Mouse (Mus musculus): ENCODE measurements at regions not wholly inside any gene's neighbourhood (a gene's known extent, or its start where the extent isn't known, plus 50 kb on each side); places are given as distances from the start of the nearest gene placed in this dataset.

- peaks cover 21% of the 10 kb centered on the region for H3K27me3 ChIP-seq (ENCODE audit: control insufficient read depth, insufficient read depth, low read length)
- no peaks in the 10 kb centered on the region for H3K4me1 ChIP-seq (ENCODE audit: control insufficient read depth, insufficient read depth, low read length)
- H3K27ac ChIP-seq (ENCODE audit: low read depth, low read length): no peak overlapping the region
- no peaks in the 10 kb centered on the region for H3K36me3 ChIP-seq (ENCODE audit: control insufficient read depth, insufficient read depth, low read length)
- WGBS (ENCODE audit: insufficient replicate concordance): 60% methylated on average over 8 of the region's 8 CpGs
- no peak for ATAC-seq (replicated peaks; ENCODE audit: insufficient number of reproducible peaks, low FRiP score, low TSS enrichment)
- H3K9ac ChIP-seq (ENCODE audit: low read depth, low read length): no peak overlapping the region
- H3K4me3 ChIP-seq (ENCODE audit: low read depth, low read length): no peak overlapping the region
- H3K9me3 ChIP-seq (replicated peaks; ENCODE audit: control insufficient read depth, low read length): no peaks in the 10 kb centered on the region
- H3K4me2 ChIP-seq: no peak overlapping the region
These were observed 78.1 kb downstream of the Fam204a start for GRCm38 (mm10) chr19:60148313-60148965.

DNA sequence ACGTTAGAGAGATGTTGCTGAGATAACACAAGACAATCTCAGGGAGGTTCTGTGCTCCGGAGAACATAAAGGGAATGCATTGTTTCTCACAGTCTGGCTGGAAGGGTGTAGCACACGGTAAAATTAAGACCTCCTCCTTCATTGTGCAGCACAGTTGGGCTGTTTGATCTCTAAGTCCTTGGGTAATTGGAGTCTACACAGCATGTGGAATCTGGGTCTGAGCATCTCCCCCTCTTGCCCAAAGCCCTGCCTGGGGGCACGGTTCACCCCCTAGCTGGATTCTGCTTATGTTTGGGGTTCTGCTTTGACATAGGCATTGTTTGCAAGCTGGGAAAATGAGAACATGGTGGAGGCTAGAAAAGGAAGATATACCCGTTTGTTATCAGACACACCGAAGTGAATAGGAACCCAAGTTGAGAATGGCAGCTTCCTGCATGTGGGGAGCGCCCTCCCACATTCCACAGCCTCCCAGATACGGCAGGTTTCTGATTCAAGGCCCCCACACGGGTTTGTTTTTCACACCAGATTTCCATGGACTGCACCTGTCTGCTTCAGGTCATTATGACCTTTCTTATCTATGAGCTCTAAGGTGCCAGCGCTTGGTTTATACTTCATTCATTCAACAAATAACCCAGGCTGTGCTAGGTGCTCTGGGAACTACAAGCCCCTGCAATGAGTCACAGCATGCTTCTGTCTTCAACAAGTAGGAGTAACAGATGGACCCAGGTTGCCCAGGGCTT lies 79.9 kb downstream of the Fam204a start:
- Histone ChIP-seq H3K27me3 (ENCODE audit: control insufficient read depth, insufficient read depth, low read length) (peaks cover 21% of the 10 kb centered on the region), H3K4me1 (ENCODE audit: control insufficient read depth, insufficient read depth, low read length) (no peaks in the 10 kb centered on the region), H3K4me2 (no peak overlapping the region), H3K9ac (ENCODE audit: low read depth, low read length) (no peak overlapping the region), H3K27ac (ENCODE audit: low read depth, low read length) (no peak overlapping the region), H3K9me3 (replicated peaks; ENCODE audit: control insufficient read depth, low read length) (no peaks in the 10 kb centered on the region), H3K4me3 (ENCODE audit: low read depth, low read length) (no peak overlapping the region), H3K36me3 (ENCODE audit: control insufficient read depth, insufficient read depth, low read length) (no peaks in the 10 kb centered on the region)
- WGBS (ENCODE audit: insufficient replicate concordance): 36% methylated on average over 10 of the region's 10 CpGs
- no peak for ATAC-seq (replicated peaks; ENCODE audit: insufficient number of reproducible peaks, low FRiP score, low TSS enrichment)

- no peak overlapping the region for H3K4me3 ChIP-seq (ENCODE audit: low read depth, low read length)
- no peaks in the 10 kb centered on the region for H3K9me3 ChIP-seq (replicated peaks; ENCODE audit: control insufficient read depth, low read length)
- H3K9ac ChIP-seq (ENCODE audit: low read depth, low read length): no peak overlapping the region
- H3K4me2 ChIP-seq: no peak overlapping the region
- no peaks in the 10 kb centered on the region for H3K36me3 ChIP-seq (ENCODE audit: control insufficient read depth, insufficient read depth, low read length)
- H3K27me3 ChIP-seq (ENCODE audit: control insufficient read depth, insufficient read depth, low read length): peaks cover 21% of the 10 kb centered on the region
- no peak overlapping the region for H3K27ac ChIP-seq (ENCODE audit: low read depth, low read length)
- H3K4me1 ChIP-seq (ENCODE audit: control insufficient read depth, insufficient read depth, low read length): no peaks in the 10 kb centered on the region
- no peak for ATAC-seq (replicated peaks; ENCODE audit: insufficient number of reproducible peaks, low FRiP score, low TSS enrichment)
- 84% methylated on average over 5 of the region's 5 CpGs for WGBS (ENCODE audit: insufficient replicate concordance)
These were observed 81.3 kb downstream of the Fam204a start for GRCm38 (mm10) chr19:60145242-60145641.

DNA sequence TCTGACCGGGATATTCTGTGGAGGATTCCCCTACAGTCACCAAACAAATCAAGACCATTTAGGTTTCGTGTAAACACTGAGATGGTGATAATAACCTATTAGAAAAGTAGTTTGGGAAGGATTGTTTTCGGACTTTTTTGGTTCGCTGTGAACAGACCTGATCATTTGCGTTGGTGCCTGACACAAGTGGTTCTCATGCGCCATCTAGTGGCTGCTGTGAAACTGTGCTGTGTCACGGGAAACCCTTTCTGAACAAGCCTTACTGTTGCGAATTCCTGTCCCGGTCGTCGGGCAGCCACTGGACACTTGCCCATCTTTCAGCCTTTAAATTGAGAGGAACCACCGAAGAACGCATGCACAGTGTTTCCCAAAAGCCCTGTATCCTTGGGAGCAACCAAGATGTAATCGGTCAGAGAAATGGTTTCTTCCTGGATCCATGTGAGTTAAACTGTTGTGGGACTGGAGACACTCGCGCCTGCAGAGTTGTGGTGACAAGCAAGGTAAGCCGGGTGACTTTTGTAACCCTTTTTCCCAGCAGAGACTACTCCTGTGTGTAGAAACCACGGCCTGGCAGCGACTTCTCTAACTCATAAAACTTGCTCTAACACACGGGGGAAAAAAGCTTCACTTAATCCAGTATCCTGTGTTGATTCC lies 82.0 kb downstream of the Fam204a start:
- H3K9ac ChIP-seq (ENCODE audit: low read depth, low read length): no peak overlapping the region
- H3K9me3 ChIP-seq (replicated peaks; ENCODE audit: control insufficient read depth, low read length): no peaks in the 10 kb centered on the region
- peak overlapping the region; percentile 28 for H3K4me3 ChIP-seq (ENCODE audit: low read depth, low read length)
- peaks cover 21% of the 10 kb centered on the region for H3K27me3 ChIP-seq (ENCODE audit: control insufficient read depth, insufficient read depth, low read length)
- peak overlapping the region; percentile 54 for H3K4me2 ChIP-seq
- WGBS (ENCODE audit: insufficient replicate concordance): 7% methylated on average over 20 of the region's 20 CpGs
- no peaks in the 10 kb centered on the region for H3K4me1 ChIP-seq (ENCODE audit: control insufficient read depth, insufficient read depth, low read length)
- H3K27ac ChIP-seq (ENCODE audit: low read depth, low read length): no peak overlapping the region
- H3K36me3 ChIP-seq (ENCODE audit: control insufficient read depth, insufficient read depth, low read length): no peaks in the 10 kb centered on the region
- ATAC-seq (replicated peaks; ENCODE audit: insufficient number of reproducible peaks, low FRiP score, low TSS enrichment): no peak

DNA sequence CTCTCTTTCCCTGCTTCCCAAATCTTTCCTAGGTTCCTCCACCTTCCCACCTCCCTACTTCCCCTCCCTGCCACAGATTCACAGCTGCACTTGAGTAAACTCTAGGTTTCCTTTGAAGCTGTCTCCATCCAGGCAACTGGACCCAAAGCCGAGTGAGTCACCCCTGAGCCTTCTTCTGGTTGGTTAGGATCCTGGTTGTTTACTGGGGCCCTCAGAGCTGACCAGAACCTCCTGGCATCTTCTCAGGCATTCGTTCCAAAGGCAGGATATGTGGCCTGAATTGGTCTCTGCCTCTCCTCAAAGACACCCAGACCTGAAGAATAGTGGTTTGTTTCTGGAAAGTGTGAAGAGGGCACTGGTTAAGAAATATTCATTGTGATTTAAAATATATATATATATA lies 87.6 kb downstream of the Fam204a start:
- Histone ChIP-seq H3K27me3 (ENCODE audit: control insufficient read depth, insufficient read depth, low read length) (no peaks in the 10 kb centered on the region), H3K4me3 (ENCODE audit: low read depth, low read length) (no peak overlapping the region), H3K27ac (ENCODE audit: low read depth, low read length) (no peak overlapping the region), H3K9me3 (replicated peaks; ENCODE audit: control insufficient read depth, low read length) (no peaks in the 10 kb centered on the region), H3K36me3 (ENCODE audit: control insufficient read depth, insufficient read depth, low read length) (no peaks in the 10 kb centered on the region), H3K9ac (ENCODE audit: low read depth, low read length) (no peak overlapping the region), H3K4me2 (no peak overlapping the region), H3K4me1 (ENCODE audit: control insufficient read depth, insufficient read depth, low read length) (no peaks in the 10 kb centered on the region)
- WGBS (ENCODE audit: insufficient replicate concordance): 62% methylated on average over 2 of the region's 2 CpGs
- ATAC-seq (replicated peaks; ENCODE audit: insufficient number of reproducible peaks, low FRiP score, low TSS enrichment): no peak

DNA sequence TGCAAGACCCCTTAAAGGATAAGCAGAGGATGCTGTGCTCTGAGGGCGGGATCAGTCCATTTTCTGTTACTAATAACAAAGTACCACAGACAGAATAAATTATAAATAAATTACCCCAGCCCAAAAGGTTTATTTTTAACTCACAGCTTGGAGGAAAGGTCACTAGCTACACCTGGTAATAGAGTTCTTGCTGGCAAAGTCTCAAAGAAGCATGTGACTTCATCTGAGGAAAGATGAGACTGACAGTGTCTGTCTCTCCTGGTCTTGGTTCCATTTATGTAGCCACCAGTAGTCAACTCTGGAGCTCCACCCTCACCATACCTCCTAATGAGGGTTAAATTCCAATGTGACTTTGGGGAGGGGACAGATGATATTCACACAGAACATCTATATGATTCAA lies 90.0 kb downstream of the Fam204a start:
- Histone ChIP-seq H3K4me3 (ENCODE audit: low read depth, low read length) (no peak overlapping the region), H3K36me3 (ENCODE audit: control insufficient read depth, insufficient read depth, low read length) (no peaks in the 10 kb centered on the region), H3K9ac (ENCODE audit: low read depth, low read length) (no peak overlapping the region), H3K4me1 (ENCODE audit: control insufficient read depth, insufficient read depth, low read length) (no peaks in the 10 kb centered on the region), H3K27me3 (ENCODE audit: control insufficient read depth, insufficient read depth, low read length) (no peaks in the 10 kb centered on the region), H3K9me3 (replicated peaks; ENCODE audit: control insufficient read depth, low read length) (no peaks in the 10 kb centered on the region), H3K27ac (ENCODE audit: low read depth, low read length) (no peak overlapping the region), H3K4me2 (no peak overlapping the region)
- ATAC-seq (replicated peaks; ENCODE audit: insufficient number of reproducible peaks, low FRiP score, low TSS enrichment): no peak
- 79% methylated on average over 1 of the region's 1 CpGs for WGBS (ENCODE audit: insufficient replicate concordance)

- H3K36me3 ChIP-seq (ENCODE audit: control insufficient read depth, insufficient read depth, low read length): no peaks in the 10 kb centered on the region
- ATAC-seq (replicated peaks; ENCODE audit: insufficient number of reproducible peaks, low FRiP score, low TSS enrichment): no peak
- H3K4me2 ChIP-seq: no peak overlapping the region
- H3K9me3 ChIP-seq (replicated peaks; ENCODE audit: control insufficient read depth, low read length): no peaks in the 10 kb centered on the region
- H3K4me1 ChIP-seq (ENCODE audit: control insufficient read depth, insufficient read depth, low read length): no peaks in the 10 kb centered on the region
- H3K27ac ChIP-seq (ENCODE audit: low read depth, low read length): no peak overlapping the region
- no peak overlapping the region for H3K4me3 ChIP-seq (ENCODE audit: low read depth, low read length)
- 58% methylated on average over 4 of the region's 4 CpGs for WGBS (ENCODE audit: insufficient replicate concordance)
- no peaks in the 10 kb centered on the region for H3K27me3 ChIP-seq (ENCODE audit: control insufficient read depth, insufficient read depth, low read length)
- H3K9ac ChIP-seq (ENCODE audit: low read depth, low read length): no peak overlapping the region
These were observed 91.8 kb downstream of the Fam204a start for GRCm38 (mm10) chr19:60134447-60135328.

GRCm38 (mm10) chr19:60129635-60130034 lies 96.9 kb downstream of the Fam204a start:
- WGBS (ENCODE audit: insufficient replicate concordance): 88% methylated on average over 2 of the region's 2 CpGs
- Histone ChIP-seq H3K9ac (ENCODE audit: low read depth, low read length) (no peak overlapping the region), H3K27ac (ENCODE audit: low read depth, low read length) (no peak overlapping the region), H3K4me3 (ENCODE audit: low read depth, low read length) (no peak overlapping the region), H3K36me3 (ENCODE audit: control insufficient read depth, insufficient read depth, low read length) (no peaks in the 10 kb centered on the region), H3K4me2 (no peak overlapping the region), H3K4me1 (ENCODE audit: control insufficient read depth, insufficient read depth, low read length) (no peaks in the 10 kb centered on the region), H3K27me3 (ENCODE audit: control insufficient read depth, insufficient read depth, low read length) (no peaks in the 10 kb centered on the region), H3K9me3 (replicated peaks; ENCODE audit: control insufficient read depth, low read length) (no peaks in the 10 kb centered on the region)
- ATAC-seq (replicated peaks; ENCODE audit: insufficient number of reproducible peaks, low FRiP score, low TSS enrichment): no peak

All from heart, embryonic 11.5 days (tissue).